39 mouse cellular contexts compared by ENCODE assay signal in the genomic region with DNA sequence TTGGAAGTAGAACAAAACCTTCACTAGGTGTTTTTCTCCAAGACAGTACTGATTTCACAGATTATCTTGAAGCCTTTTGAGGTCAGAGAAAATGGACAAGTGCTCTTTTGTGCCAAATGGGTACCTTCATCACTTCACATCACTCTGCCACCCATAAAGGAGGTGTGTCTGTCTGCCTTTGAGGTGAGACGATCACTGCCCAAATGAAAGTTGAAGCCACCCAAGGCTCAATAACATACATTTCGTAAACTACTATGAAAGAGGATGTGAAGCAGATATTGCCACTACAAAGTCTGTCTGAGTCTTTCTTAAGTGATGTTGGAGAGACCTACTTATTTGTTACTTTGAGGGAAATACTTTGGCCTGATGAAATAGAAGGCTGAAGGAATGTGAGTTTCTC. TPM values are rescaled to one million over a fixed set of nuclear protein-coding genes. Genes with fewer than 3 reads are reported as not detected.
"Had no signal": no experiment of that assay in that cellular context is flagged by ENCODE, and none has a peak within 500 bp of the region (broad histone marks: within the 10 kb centered on the region; RNA-seq: fewer than 3 reads in every experiment).

No protein-coding gene starts in this region.

- ATAC-seq: hindbrain, embryonic 16.5 days; hindbrain, postnatal 0 days; inflammation-experienced regulatory T-cells, adult 6 months; intestine, embryonic 15.5 days; intestine, embryonic 16.5 days; intestine, postnatal 0 days had no signal

- H3K27ac ChIP-seq: heart, embryonic 10.5 days; heart, embryonic 13.5 days; heart, embryonic 15.5 days; hindbrain, embryonic 10.5 days; hindbrain, embryonic 12.5 days; hindbrain, embryonic 13.5 days; hindbrain, embryonic 15.5 days; hindbrain, postnatal 0 days; intestine, embryonic 15.5 days; kidney, embryonic 15.5 days; kidney, postnatal 0 days; layer of hippocampus, adult 2 months; left cerebral cortex, adult 2 months had no signal

- H3K36me3 ChIP-seq: heart, embryonic 10.5 days; heart, embryonic 12.5 days; heart, embryonic 13.5 days; heart, embryonic 15.5 days; hindbrain, embryonic 10.5 days; hindbrain, embryonic 12.5 days; hindbrain, embryonic 13.5 days; hindbrain, embryonic 15.5 days; intestine, embryonic 15.5 days; kidney, embryonic 15.5 days had no signal

- H3K4me3 ChIP-seq: heart, embryonic 10.5 days; heart, embryonic 12.5 days; heart, embryonic 13.5 days; heart, embryonic 15.5 days; hindbrain, embryonic 10.5 days; hindbrain, embryonic 12.5 days; hindbrain, embryonic 13.5 days; hindbrain, embryonic 15.5 days; intestine, embryonic 15.5 days; kidney, embryonic 15.5 days; layer of hippocampus, adult 2 months; left cerebral cortex, adult 2 months had no signal

- H3K4me1 ChIP-seq: heart, embryonic 10.5 days; heart, embryonic 12.5 days; heart, embryonic 13.5 days; heart, embryonic 15.5 days; hindbrain, embryonic 10.5 days; hindbrain, embryonic 12.5 days; hindbrain, embryonic 15.5 days; intestine, embryonic 15.5 days had no signal

- H3K9me3 ChIP-seq: heart, embryonic 10.5 days; heart, embryonic 12.5 days; heart, embryonic 13.5 days; heart, embryonic 15.5 days; hindbrain, embryonic 10.5 days; hindbrain, embryonic 12.5 days; hindbrain, embryonic 13.5 days; hindbrain, embryonic 15.5 days; intestine, embryonic 15.5 days; kidney, embryonic 15.5 days had no signal

- DNase-seq: heart, postnatal 10 days; heart, postnatal 14 days; heart, postnatal 36 days; heart, postnatal 4 days; kidney, adult 11 months; kidney, adult 18-20 months; kidney, adult 2 months; kidney, adult 8-10 months; kidney, adult 9 months; kidney, postnatal 10 days; kidney, postnatal 14 days; kidney, postnatal 25 days; kidney, postnatal 36 days; kidney, postnatal 4 days; layer of hippocampus, adult 9-11 months; layer of hippocampus, postnatal 36 days had no signal

- H3K4me2 ChIP-seq: heart, embryonic 11.5 days; heart, embryonic 12.5 days; heart, embryonic 13.5 days; heart, embryonic 15.5 days; hindbrain, embryonic 12.5 days; hindbrain, embryonic 13.5 days; hindbrain, embryonic 15.5 days; intestine, embryonic 15.5 days; kidney, embryonic 15.5 days had no signal

- H3K9ac ChIP-seq: heart, embryonic 12.5 days; heart, embryonic 13.5 days; heart, embryonic 15.5 days; hindbrain, embryonic 12.5 days; hindbrain, embryonic 13.5 days; hindbrain, embryonic 15.5 days; intestine, embryonic 15.5 days; kidney, embryonic 15.5 days had no signal

- H3K27me3 ChIP-seq: heart, embryonic 12.5 days; hindbrain, embryonic 12.5 days; hindbrain, embryonic 13.5 days; hindbrain, embryonic 15.5 days; intestine, embryonic 15.5 days; kidney, embryonic 15.5 days had no signal

RNA-seq across cellular contexts. Expression of a gene that starts 4.6 kb away (rescaled TPM):
- polyA plus RNA-seq: heart, embryonic 11.5 days; heart, embryonic 12.5 days; heart, embryonic 13.5 days; heart, embryonic 16.5 days; heart, postnatal 0 days; hindbrain, embryonic 13.5 days; intestine, embryonic 14.5 days; intestine, embryonic 15.5 days; intestine, embryonic 16.5 days; intestine, postnatal 0 days; kidney, postnatal 0 days; large intestine, adult 2 months had no signal
